Mouse (Mus musculus): ENCODE results near the gene Btbd16.
A peak's percentile ranks its signal among the peaks of the same experiment; 100 is the strongest.

Btbd16 gene

GRCm38 (mm10) chr7:130766411-130767170 lies 7.3 kb upstream of the Btbd16 start:
- DNase-seq (ENCODE audit: extremely low read depth, insufficient read length, low spot score) = no peak

GRCm38 (mm10) chr7:130768151-130768550 lies 5.7 kb upstream of the Btbd16 start:
- DNase-seq (ENCODE audit: extremely low read depth, insufficient read length, low spot score) = no peak

DNA sequence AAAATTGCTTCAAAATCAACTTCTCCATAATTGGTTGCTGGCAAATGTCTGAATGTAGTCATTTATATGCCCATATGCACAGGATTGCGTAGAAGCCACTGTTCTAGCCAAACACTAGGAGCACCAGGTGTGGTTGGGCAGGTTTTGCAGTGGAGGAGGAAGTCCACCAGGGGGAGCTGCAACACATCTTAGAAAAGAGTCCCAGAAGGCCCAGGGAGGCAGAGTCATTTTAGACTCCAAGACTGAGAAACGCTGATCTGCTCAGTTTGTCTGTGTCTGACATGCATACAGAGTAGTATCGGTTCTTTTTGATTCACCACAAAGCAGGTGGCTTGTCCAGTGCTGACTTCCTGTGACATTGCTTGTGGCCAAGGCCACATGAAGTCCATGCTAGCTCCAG lies 3.2 kb upstream of the Btbd16 start:
- peak; percentile 19 for DNase-seq (ENCODE audit: extremely low read depth, insufficient read length, low spot score)

- no peak for DNase-seq (ENCODE audit: extremely low read depth, insufficient read length, low spot score)
These were observed 568 bp upstream of the Btbd16 start for GRCm38 (mm10) chr7:130773171-130773830.

- no peak for DNase-seq (ENCODE audit: extremely low read depth, insufficient read length, low spot score)
These were observed 7.1 kb downstream of the Btbd16 start for GRCm38 (mm10) chr7:130780866-130781419.

DNA sequence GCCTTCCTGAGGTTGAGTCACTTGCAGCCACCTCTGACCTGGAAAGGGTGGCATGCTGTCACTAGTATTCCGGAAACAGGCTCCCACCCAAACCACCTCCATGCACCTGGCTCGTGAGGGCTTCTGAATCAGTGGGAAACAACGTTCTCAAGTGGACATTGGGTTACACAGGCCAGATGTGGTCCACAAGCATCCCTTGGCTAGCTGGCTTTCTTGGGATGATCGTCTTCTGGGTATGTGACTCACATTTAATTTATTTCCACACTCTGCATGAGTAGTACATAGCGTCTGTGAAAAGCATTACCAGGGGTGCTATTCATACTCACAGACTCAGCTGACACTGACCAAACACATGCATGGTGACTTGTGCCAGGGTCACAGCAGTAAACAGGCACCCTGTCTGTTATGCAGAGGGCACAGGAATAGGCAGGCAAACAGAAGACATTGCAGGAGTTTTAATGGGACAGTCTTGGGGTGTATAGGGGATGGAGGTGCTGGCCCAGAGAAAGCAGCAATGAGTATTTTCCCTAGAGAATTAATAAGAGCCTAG lies 8.7 kb downstream of the Btbd16 start:
- peak; percentile 63 for DNase-seq (ENCODE audit: extremely low read depth, insufficient read length, low spot score)

DNA sequence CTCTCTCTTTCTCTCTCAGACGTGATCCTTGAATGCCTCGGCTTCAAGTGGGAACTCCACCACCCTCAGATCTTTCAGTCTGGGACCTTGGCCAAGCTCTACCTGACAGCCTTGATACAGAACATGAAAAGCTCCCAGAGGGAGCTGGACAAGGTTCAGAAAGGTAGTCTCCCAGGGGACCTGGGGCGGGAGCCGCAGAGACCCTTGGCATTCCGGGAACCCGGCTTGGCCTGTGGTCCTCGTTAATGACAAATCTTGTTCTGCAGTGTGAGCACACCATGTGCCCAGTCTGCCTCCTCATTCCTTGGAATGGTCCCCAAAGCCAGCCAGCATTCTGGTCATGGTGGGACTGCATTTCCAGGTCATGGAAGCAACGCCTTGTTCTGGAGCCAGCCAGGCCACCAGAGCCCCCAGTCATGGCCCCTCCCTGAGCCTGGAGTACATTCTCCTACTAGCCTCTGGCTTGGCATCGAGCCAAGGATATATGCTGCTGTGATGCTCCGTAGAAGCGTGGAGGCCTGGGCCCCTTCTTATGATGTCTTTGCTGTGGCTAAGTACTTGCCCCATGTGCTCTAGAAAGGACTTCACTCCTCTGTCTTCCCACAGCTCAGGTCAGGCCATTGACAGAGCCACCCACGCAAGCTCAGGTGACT lies 12.2 kb downstream of the Btbd16 start:
- no peak for DNase-seq (ENCODE audit: extremely low read depth, insufficient read length, low spot score)

DNA sequence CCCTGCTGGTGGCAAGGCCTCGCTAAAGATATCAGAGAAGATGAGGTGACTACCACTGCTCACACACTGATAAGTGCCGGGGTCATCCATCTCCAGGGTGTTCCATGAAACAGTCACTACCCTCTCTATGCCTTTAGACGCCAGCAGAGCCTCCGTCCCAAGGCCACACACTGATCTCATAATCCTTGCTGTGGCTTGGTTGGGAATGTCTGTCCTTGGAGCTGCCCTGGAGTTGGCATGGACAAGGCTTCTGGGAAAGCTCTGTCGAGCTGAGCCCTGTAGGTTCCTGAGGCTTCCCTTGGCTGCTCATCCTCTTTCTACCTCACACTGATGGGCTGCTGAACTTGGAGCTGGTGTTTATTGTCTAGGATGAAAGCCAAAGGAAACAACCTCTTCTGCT lies 12.8 kb downstream of the Btbd16 start:
- no peak for DNase-seq (ENCODE audit: extremely low read depth, insufficient read length, low spot score)

DNA sequence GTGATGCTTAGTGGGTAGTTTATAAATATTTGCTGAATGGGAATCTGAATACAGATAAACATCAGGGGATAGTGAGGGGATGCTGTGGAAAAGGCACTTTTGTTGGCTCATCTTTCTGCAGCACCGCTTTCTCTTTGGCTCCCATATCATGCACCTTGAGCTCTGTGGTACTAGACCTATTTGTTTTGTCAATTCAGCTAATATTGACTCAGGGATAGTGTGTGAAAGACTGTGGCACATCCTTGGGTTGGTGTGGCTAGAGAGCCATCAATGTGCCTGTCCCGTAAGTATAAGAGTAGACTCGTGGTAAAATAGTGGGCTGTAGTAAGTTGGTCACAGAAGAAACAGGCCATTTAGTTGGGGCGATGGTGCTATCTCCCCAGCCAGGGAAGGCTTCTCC lies 13.7 kb downstream of the Btbd16 start:
- DNase-seq (ENCODE audit: extremely low read depth, insufficient read length, low spot score) = no peak

DNA sequence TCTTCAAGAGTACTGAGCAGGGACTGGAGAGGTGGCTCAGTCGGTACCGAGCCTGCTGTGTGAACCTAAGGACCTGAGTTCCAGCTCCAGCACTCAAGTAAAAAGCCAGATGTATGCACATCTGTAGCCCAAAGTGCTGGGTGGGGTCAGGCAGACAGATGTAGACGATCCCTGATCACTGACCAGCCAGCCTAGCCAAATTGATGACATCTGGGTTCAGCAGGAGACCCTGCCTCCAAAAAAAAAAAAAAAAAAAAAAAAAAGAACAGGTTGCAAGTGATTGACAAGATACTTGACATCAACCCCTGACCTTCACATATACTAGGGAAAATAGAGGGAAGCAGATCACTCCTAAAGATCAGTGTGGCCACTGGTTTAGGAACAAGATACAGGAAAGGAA lies 15.1 kb downstream of the Btbd16 start:
- no peak for DNase-seq (ENCODE audit: extremely low read depth, insufficient read length, low spot score)

- no peak for DNase-seq (ENCODE audit: extremely low read depth, insufficient read length, low spot score)
These were observed 15.6 kb downstream of the Btbd16 start for GRCm38 (mm10) chr7:130789456-130789855.

DNA sequence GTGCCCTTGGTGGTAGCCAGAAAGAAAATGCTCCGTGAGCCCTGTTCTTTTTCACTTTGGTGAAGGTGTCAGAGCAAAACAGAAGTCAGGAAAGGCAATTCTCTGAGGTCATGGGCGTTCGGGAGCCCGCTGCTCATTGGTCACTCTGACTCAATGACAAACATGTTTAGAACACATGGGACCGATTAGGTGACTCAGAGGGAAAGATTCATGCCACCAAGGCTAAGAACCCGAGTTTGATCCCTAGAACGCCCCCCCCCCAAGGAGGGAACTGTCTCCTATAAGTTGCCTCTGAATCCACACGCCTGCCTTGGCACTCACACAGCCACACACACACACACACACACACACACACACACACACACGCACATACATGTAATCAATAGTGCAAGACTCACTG lies 19.8 kb downstream of the Btbd16 start:
- no peak for DNase-seq (ENCODE audit: extremely low read depth, insufficient read length, low spot score)

DNA sequence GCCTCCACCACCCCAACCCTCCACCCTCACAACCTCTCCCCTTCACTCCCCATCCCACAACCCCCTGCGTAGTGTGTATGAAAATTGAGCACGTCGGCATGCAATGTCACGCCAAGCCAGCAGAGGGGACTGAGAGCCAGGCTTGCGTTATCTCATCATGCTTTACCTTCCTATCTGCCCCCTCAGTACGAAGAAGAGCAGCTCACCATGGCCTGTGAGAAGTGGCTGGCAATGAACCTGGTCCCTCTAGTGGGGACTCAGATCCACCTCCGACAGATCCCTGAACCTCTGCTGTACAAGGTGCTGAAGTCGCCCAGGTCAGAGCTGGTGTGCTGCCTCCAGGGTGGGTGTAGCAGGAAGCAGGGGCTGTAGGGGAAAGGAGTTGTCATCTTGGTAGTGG lies 22.9 kb downstream of the Btbd16 start:
- DNase-seq (ENCODE audit: extremely low read depth, insufficient read length, low spot score) = no peak

DNA sequence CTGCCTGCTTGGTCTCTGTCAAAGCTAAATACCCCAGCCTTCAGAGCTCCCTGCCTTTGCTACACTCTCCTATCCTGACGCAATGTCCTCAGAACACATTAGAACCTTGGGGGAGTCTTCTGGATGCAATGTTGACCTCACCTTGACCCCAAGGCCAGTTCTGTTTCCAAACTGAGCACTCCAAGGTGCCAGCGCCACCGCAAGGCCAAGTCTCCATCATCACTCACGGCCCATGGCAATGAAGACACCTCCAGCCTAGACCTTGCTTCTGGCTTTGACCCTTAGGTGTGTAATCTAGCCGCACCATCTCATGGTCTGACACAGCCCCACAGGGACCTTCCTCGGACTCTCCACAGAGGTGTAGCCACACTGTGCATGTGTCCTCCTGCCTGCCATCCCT lies 23.7 kb downstream of the Btbd16 start:
- DNase-seq (ENCODE audit: extremely low read depth, insufficient read length, low spot score) = no peak

DNA sequence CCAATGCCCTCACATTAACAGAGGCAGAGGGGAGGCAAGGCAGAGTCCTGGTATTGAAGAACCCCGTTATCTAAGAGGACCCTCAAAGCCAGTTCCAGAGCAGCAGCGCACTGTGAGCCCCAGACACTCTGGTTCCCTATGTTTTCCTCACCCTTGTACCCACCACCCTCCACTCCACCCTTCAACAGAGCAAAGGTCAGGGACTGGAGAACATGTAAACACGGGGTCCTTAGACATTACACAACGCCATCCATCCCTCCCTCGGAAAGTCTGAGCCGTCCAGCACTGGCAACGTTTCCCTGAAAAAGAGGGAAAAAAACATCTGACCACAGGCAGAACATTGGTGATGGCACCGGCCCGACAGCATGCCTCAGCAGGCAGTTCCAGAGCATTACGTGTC lies 25.5 kb downstream of the Btbd16 start:
- no peak for DNase-seq (ENCODE audit: extremely low read depth, insufficient read length, low spot score)

DNA sequence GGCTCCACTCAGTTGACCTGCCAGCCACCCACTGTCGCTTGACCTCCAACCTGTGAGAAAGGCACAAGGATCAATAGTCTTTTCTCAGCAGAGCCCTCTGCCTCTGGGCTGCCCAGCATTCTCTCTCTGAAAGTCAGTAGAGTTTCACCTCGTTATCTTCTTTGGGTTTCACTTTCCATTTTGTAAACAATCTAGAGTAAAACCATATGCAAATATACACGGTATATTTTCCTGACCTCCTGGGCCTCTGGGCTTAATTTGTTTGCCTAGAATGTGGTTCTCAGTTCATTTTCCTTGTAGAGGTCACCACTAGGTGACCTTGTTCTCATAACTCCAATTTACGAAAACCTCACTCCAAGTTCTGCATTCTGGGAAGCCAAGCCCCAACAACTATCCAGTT lies 26.8 kb downstream of the Btbd16 start:
- no peak for DNase-seq (ENCODE audit: extremely low read depth, insufficient read length, low spot score)

DNA sequence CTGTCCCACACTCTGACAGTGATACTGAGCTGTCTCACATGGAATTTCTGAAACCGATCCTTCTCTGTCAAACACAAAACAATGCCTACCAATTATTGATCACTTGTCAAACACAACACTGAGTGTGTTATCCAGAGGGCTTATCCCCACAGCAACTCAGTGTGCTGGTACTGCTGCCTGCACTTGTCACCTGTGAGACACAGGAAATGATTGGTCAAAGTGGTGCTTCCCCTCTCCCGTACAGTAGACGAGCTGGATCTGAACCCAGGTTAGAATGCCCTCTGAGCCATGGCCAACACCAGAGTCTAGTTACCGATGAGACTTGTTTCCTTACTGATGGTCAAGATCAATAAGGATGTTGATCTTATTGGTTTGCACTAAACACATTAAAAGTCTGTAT lies 27.9 kb downstream of the Btbd16 start:
- no peak for DNase-seq (ENCODE audit: extremely low read depth, insufficient read length, low spot score)

- DNase-seq (ENCODE audit: extremely low read depth, insufficient read length, low spot score) = no peak
These were observed 29.5 kb downstream of the Btbd16 start for GRCm38 (mm10) chr7:130803251-130803825.

GRCm38 (mm10) chr7:130804991-130805390 lies 31.1 kb downstream of the Btbd16 start:
- peak; percentile 33 for DNase-seq (ENCODE audit: extremely low read depth, insufficient read length, low spot score)

GRCm38 (mm10) chr7:130807749-130808148 lies 33.9 kb downstream of the Btbd16 start:
- DNase-seq (ENCODE audit: extremely low read depth, insufficient read length, low spot score) = peak; percentile 64

- DNase-seq (ENCODE audit: extremely low read depth, insufficient read length, low spot score) = no peak
These were observed 34.8 kb downstream of the Btbd16 start for GRCm38 (mm10) chr7:130808694-130809093.

All from 3134 (cell line).